Mouse (Mus musculus): ENCODE measurements around the gene Relb. TPM values are rescaled to one million over a fixed set of nuclear protein-coding genes. Genes with fewer than 3 reads are reported as not detected.

The Relb gene
- total RNA-seq, 2 experiments from 2014 or later: 9.1 to 9.7 TPM

- DNase-seq (ENCODE audit: low spot score in 2 of 2): no peak
These were observed 43.0 kb downstream of the Relb start for GRCm38 (mm10) chr7:19586269-19586668.

DNA sequence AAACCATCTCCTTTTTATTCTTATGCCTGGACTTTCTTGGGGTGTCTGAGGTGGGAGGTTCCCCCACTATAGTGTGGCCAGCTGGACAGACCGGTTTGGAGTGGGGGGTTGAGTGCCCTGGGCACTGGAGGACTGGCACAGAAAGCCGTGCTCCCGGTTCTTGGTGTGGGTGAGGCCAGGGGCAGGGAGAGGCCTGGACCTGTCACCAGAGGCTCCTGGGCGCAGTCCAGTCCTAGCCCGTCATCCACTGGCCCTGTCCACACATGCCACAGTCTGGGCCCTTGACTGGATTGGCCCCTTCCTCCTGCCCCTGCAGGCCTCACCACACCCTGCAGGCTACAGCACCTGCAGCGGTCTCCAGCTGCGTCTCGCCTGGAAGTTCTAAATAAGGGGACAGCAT lies 48.6 kb downstream of the Relb start:
- DNase-seq (ENCODE audit: low spot score in 2 of 2): no peak

DNA sequence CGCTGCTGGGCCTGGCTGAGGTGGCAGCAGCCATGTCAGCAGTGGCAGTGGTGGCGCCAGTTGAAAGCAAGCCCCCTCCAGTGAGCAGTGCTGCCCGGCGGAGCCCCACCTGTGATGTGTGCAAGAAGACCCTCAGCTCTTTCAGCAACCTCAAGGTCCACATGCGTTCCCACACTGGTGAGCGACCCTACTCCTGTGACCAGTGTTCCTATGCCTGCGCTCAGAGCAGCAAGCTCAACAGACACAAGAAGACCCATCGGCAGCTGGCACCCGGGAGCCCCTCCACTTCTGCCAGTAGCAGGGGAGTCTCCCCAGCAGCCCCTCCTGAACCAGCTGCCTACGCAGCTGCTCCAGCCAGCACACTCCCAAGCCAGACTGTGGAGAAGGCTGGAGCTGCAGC lies 49.5 kb downstream of the Relb start:
- DNase-seq (ENCODE audit: low spot score in 2 of 2): no peak

GRCm38 (mm10) chr7:19578436-19578835 lies 50.8 kb downstream of the Relb start:
- DNase-seq (ENCODE audit: low spot score in 2 of 2): no peak

GRCm38 (mm10) chr7:19577877-19578414 lies 51.3 kb downstream of the Relb start:
- no peak for DNase-seq (ENCODE audit: low spot score in 2 of 2)

- DNase-seq (ENCODE audit: low spot score in 2 of 2): no peak
These were observed 51.9 kb downstream of the Relb start, which contains the start of the genes Zfp296 and Gemin7 for GRCm38 (mm10) chr7:19577141-19577852. Zfp296 (plus strand) TSS chr7:19577287. Gemin7 (minus strand) TSS chr7:19577595.

GRCm38 (mm10) chr7:19575559-19575958 lies 53.7 kb downstream of the Relb start:
- DNase-seq (ENCODE audit: low spot score in 2 of 2): no peak

DNA sequence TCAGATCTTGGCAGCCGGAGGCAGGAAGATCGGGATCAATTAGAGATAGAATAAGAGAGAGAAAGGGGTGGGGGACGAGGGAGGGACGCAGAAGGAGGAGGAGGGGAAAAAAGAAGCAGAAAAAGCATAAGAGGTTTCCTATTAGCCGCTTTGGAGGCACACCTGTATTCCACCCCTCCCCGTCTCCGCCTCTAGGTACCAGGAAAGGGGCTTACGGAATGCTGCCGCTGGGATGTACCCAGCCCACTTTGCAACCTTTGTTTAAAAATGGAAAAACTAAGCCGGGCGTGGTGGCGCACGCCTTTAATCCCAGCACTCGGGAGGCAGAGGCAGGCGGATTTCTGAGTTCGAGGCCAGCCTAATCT lies 55.5 kb downstream of the Relb start:
- no peak for DNase-seq (ENCODE audit: low spot score in 2 of 2)

DNA sequence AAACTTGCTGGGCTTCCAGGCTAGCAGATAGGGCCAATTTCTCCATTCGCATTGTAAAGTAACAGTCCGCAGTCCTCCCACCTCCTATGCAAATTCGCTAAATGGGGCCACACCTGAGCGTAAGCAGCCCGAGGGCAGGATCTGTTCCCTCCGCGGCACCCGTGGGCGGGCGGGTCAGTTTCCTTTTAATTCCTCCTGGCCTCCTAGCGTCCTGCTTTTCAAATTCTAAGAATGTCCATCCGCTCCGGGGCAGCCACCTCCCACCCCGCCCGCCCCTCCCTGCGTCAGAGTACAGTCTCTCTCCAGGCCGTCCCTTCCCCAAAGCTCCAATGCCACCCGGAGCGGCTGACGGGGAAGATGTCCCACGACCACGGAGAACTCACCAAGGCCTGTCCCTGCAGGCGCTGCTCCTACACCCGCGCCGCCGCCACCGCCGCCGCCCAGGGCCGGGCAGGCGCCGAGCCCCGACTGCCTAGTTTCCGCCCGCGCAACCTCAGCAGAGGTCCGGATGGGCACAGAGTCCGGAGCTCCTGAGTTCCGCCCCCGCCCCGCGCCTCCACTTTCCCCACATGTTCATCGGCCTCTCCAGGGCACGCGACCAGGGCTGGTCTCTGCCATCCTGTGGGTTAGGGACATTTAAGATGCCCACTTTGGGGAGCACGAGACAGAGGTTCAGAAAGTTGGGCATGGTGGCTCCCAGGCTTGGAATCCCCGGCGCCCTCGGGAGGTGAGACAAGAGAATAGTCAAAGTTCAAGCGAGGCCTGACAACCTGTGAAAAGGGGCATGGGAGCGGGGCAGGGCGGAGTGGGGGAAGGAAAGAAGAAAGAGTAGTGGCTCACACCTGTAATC lies 56.1 kb downstream of the Relb start:
- peak; percentile 50 to 71 for DNase-seq (ENCODE audit: low spot score in 2 of 2)

- no peak for DNase-seq (ENCODE audit: low spot score in 2 of 2)
These were observed 59.6 kb downstream of the Relb start for GRCm38 (mm10) chr7:19569647-19570046.

- no peak for DNase-seq (ENCODE audit: low spot score in 2 of 2)
These were observed 61.8 kb downstream of the Relb start for GRCm38 (mm10) chr7:19567426-19567825.

GRCm38 (mm10) chr7:19565803-19566202 lies 63.4 kb downstream of the Relb start:
- no peak for DNase-seq (ENCODE audit: low spot score in 2 of 2)

- DNase-seq (ENCODE audit: low spot score in 2 of 2): no peak
These were observed 64.8 kb downstream of the Relb start for GRCm38 (mm10) chr7:19564455-19564854.

GRCm38 (mm10) chr7:19563884-19564283 lies 65.4 kb downstream of the Relb start:
- no peak for DNase-seq (ENCODE audit: low spot score in 2 of 2)

DNA sequence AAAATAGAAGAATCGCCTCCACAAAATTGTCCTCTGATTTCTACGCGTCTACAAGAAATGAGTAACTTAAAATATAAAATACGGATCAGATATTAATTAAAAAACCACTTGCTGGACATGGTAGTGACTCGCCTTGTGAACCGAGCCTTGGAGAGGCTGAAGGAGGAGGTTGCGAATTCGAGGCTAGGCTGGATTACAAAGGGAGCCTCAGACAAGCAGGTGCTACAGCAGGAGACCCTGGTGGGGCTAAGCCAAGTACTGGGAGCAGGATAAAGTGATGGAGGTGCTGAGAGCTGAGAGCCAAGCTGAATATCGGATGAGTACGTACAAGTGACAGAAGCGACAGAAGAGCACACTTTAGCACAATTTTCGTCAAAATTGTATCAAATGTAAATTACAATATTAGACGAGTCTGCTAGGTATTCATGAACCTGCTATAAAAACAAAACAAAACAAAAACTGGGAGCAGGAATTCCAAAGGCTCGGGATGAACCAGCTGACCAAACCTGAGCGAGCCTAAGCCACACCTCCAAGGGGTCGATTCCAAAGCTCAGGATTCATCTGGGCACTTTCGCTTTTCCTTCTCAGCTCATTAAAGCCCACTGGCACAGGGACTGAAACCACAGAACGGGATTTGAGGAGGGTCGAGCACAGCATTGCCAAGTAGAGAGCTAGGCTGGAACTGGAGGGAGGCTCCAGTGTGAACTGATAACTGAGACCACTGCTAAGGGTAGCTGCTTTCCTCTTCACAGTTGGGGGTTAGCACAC lies 66.4 kb downstream of the Relb start, which contains the start of gene Ppp1r37:
Ppp1r37 (minus strand) TSS at position 434 of the 768 bp plus-strand sequence.
- DNase-seq (ENCODE audit: low spot score in 2 of 2): no peak

GRCm38 (mm10) chr7:19561765-19562642 lies 67.2 kb downstream of the Relb start:
- peak; percentile 79 to 92 for DNase-seq (ENCODE audit: low spot score in 2 of 2)

DNA sequence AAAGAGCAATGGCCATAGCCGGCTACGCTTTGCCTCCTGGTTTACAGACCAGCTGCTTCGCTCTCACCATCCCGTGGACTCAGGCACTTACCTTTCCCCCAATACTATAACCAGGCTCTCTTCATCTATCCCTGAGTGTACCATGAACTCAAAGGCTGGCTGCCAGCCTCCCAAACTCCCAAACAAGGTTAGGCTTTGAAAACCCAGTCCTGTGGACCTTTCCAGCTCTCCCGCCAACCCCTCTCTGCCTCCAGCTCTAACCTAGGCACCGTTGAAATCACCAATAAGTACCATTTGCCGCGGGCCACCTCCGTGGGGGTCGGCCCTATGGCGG lies 67.8 kb downstream of the Relb start:
- DNase-seq (ENCODE audit: low spot score in 2 of 2): no peak

GRCm38 (mm10) chr7:19560491-19561260 lies 68.6 kb downstream of the Relb start:
- DNase-seq (ENCODE audit: low spot score in 2 of 2): no peak

GRCm38 (mm10) chr7:19558965-19559364 lies 70.3 kb downstream of the Relb start:
- no peak for DNase-seq (ENCODE audit: low spot score in 2 of 2)

Measured in layer of hippocampus, adult 18-20 months (tissue).